In genomic region chr6:81986171-81986570, GRCm38 (mm10) we compare ENCODE assay signal across 10 mouse cellular contexts. TPM values are rescaled to one million over a fixed set of nuclear protein-coding genes. Genes with fewer than 3 reads are reported as not detected.
"Had no signal": no experiment of that assay in that cellular context is flagged by ENCODE, and none has a peak within 500 bp of the region (broad histone marks: within the 10 kb centered on the region; RNA-seq: fewer than 3 reads in every experiment).

No protein-coding gene starts in this region.

- H3K4me2 ChIP-seq: hindbrain, embryonic 15.5 days; limb, embryonic 13.5 days; liver, embryonic 13.5 days; lung, embryonic 15.5 days had no signal

- H3K9me3 ChIP-seq: hindbrain, embryonic 15.5 days; limb, embryonic 13.5 days; liver, embryonic 13.5 days; lung, embryonic 15.5 days had no signal

- H3K27me3 ChIP-seq: limb, embryonic 13.5 days; liver, embryonic 13.5 days; lung, embryonic 15.5 days had no signal

- H3K4me3 ChIP-seq: hindbrain, embryonic 15.5 days; limb, embryonic 13.5 days; liver, embryonic 13.5 days; lung, embryonic 15.5 days had no signal

- H3K9ac ChIP-seq: hindbrain, embryonic 15.5 days; limb, embryonic 13.5 days; liver, embryonic 13.5 days; liver, postnatal 0 days; lung, embryonic 15.5 days had no signal

- H3K4me1 ChIP-seq: hindbrain, embryonic 15.5 days; liver, embryonic 13.5 days had no signal

- H3K27ac ChIP-seq: hindbrain, embryonic 15.5 days; limb, embryonic 13.5 days; liver, embryonic 13.5 days; lung, embryonic 15.5 days; stomach, postnatal 0 days had no signal

- DNase-seq: liver, embryonic 13.5 days; liver, postnatal 0 days; right cerebral cortex, postnatal 14 days; thymus, adult 2 months; thymus, postnatal 25 days had no signal

- H3K36me3 ChIP-seq: hindbrain, embryonic 15.5 days; limb, embryonic 13.5 days; liver, embryonic 13.5 days; lung, embryonic 15.5 days had no signal

RNA-seq across cellular contexts. Expression of gene Eva1a, which starts 54.7 kb away (rescaled TPM):
- polyA plus RNA-seq: inflammation-experienced regulatory T-cells, adult 6 months had no signal
